Mouse (Mus musculus) embryonic facial prominence, embryonic 14.5 days (tissue): ENCODE results near the gene Cpa4. TPM values are rescaled to one million over a fixed set of nuclear protein-coding genes. Genes with fewer than 3 reads are reported as not detected.
A peak's percentile ranks its signal among the peaks of the same experiment; 100 is the strongest.

Experiments used
- ATAC-seq: fragments of 200-750 bp; cut with Nextera tagmentation; 2 replicates; pipeline ENCODE4 v1.8.0; 2017; ENCODE audit warnings: low read depth, moderate number of reproducible peaks, moderate TSS enrichment
- DNase-seq: peaks from one replicate; pipeline ENCODE4 v3.0.0-alpha.2; 2015; ENCODE audit warnings: low spot score
- H3K27ac ChIP-seq: fragments of 300-500 bp; sonication (generic); replicated peaks from 2 replicates; pipeline ENCODE4 v1.5.1; 2014; ENCODE audit warnings: low read depth, mild to moderate bottlenecking, low read length, moderate library complexity
- H3K27me3 ChIP-seq: fragments of 300-500 bp; sonication (generic); replicated peaks from 2 replicates; pipeline ENCODE4 v1.6.1; 2014; ENCODE audit warnings: low read length; ENCODE audit not compliant: control insufficient read depth, insufficient read depth
- H3K36me3 ChIP-seq: fragments of 300-500 bp; sonication (generic); 2 replicates; pipeline ENCODE4 v1.6.1; 2014; ENCODE audit warnings: low read length, mixed read lengths; ENCODE audit not compliant: control insufficient read depth, insufficient read depth
- H3K4me1 ChIP-seq: fragments of 300-500 bp; sonication (generic); 2 replicates; pipeline ENCODE4 v1.6.1; 2014; ENCODE audit warnings: antibody characterized with exemption, low read length; ENCODE audit not compliant: control insufficient read depth, insufficient read depth
- H3K4me2 ChIP-seq: fragments of 300-500 bp; sonication (generic); 2 replicates; pipeline ENCODE4 v1.6.1; 2014; ENCODE audit warnings: low read depth, mild to moderate bottlenecking, low read length, moderate library complexity, mixed read lengths
- H3K4me3 ChIP-seq: fragments of 300-500 bp; sonication (generic); 2 replicates; pipeline ENCODE4 v1.5.1; 2014; ENCODE audit warnings: low read depth, mild to moderate bottlenecking, low read length
- H3K9ac ChIP-seq: fragments of 300-500 bp; sonication (generic); 2 replicates; pipeline ENCODE4 v1.6.1; 2014; ENCODE audit warnings: low read depth, mild to moderate bottlenecking, low read length, moderate library complexity, mixed read lengths
- H3K9me3 ChIP-seq: fragments of 300-500 bp; sonication (generic); 2 replicates; pipeline ENCODE4 v1.6.1; 2016; ENCODE audit warnings: low read length; ENCODE audit not compliant: control insufficient read depth
- WGBS: fragments of 180-500 bp; shearing (Covaris S2); extraction: QIAGEN DNeasy Blood & Tissue Kit; methylation state at CpG from one replicate; pipeline ENCODE4 v1.1.7; 2014; 5-methylcytosine and 5-hydroxymethylcytosine counted together
- polyA plus RNA-seq: library from polyadenylated mRNA; unstranded; fragments of >200 nt; fragmentation: Nextera tagmentation; extraction: Ambion mirVana; gene quantifications from 2 replicates; pipeline ENCODE4 v1.2.1, GENCODE M21; 2014

Gene Cpa4
- polyA plus RNA-seq, 1 experiment from 2014 or later = 3.4 TPM

GRCm38 (mm10) chr6:30620994-30621393 lies 52.8 kb downstream of the Cpa4 start:
- DNase-seq (peak; percentile 79), ATAC-seq (peak; percentile 42; the same call in 1 of the 2 replicates)
- no peak overlapping the region for H3K9ac ChIP-seq
- H3K4me2 ChIP-seq = no peak overlapping the region
- 80% methylated on average over 6 of the region's 6 CpGs for WGBS
- H3K9me3 ChIP-seq = no peaks in the 10 kb centered on the region
- H3K4me1 ChIP-seq = peaks cover 29% of the 10 kb centered on the region
- H3K27me3 ChIP-seq = no peaks in the 10 kb centered on the region
- no peaks in the 10 kb centered on the region for H3K36me3 ChIP-seq
- peak overlapping the region; percentile 56; the same call in 1 of the 2 replicates for H3K27ac ChIP-seq
- no peak overlapping the region for H3K4me3 ChIP-seq

GRCm38 (mm10) chr6:30621986-30622389 lies 53.8 kb downstream of the Cpa4 start:
- DNase-seq (no peak), ATAC-seq (no peak)
- WGBS = 65% methylated on average over 4 of the region's 4 CpGs
- Histone ChIP-seq H3K27me3 (no peaks in the 10 kb centered on the region), H3K27ac (no peak overlapping the region), H3K4me3 (no peak overlapping the region), H3K9me3 (no peaks in the 10 kb centered on the region), H3K4me2 (no peak overlapping the region), H3K36me3 (no peaks in the 10 kb centered on the region), H3K4me1 (peaks cover 19% of the 10 kb centered on the region), H3K9ac (no peak overlapping the region)

- Histone ChIP-seq H3K4me2 (no peak overlapping the region), H3K4me3 (no peak overlapping the region), H3K36me3 (no peaks in the 10 kb centered on the region), H3K9me3 (no peaks in the 10 kb centered on the region), H3K27ac (no peak overlapping the region), H3K9ac (no peak overlapping the region), H3K4me1 (0 out of 2 replicates have a peak, but pooled peaks cover 9% of the 10 kb centered on the region), H3K27me3 (no peaks in the 10 kb centered on the region)
- ATAC-seq (no peak), DNase-seq (no peak)
- WGBS = 91% methylated on average over 9 of the region's 9 CpGs
Measured at GRCm38 (mm10) chr6:30624763-30625162, 56.6 kb downstream of the Cpa4 start.

GRCm38 (mm10) chr6:30628152-30628551 lies 60.0 kb downstream of the Cpa4 start:
- Histone ChIP-seq H3K4me2 (no peak overlapping the region), H3K9ac (no peak overlapping the region), H3K36me3 (no peaks in the 10 kb centered on the region), H3K27me3 (no peaks in the 10 kb centered on the region), H3K27ac (peak overlapping the region; percentile 42; the same call in 1 of the 2 replicates), H3K4me3 (no peak overlapping the region), H3K4me1 (0 out of 2 replicates have a peak, but pooled peaks cover 9% of the 10 kb centered on the region), H3K9me3 (no peaks in the 10 kb centered on the region)
- ATAC-seq (peak; percentile 89), DNase-seq (peak; percentile 90)
- WGBS = 34% methylated on average over 6 of the region's 6 CpGs

- 92% methylated on average over 1 of the region's 1 CpGs for WGBS
Measured at GRCm38 (mm10) chr6:30629989-30630388, 61.8 kb downstream of the Cpa4 start.

GRCm38 (mm10) chr6:30635361-30635862 lies 67.2 kb downstream of the Cpa4 start:
- Histone ChIP-seq H3K4me3 (no peak overlapping the region), H3K27me3 (no peaks in the 10 kb centered on the region), H3K36me3 (no peaks in the 10 kb centered on the region), H3K9me3 (no peaks in the 10 kb centered on the region), H3K4me2 (no peak overlapping the region), H3K9ac (peak overlapping the region; percentile 34; the same call in 1 of the 2 replicates), H3K27ac (peak overlapping the region; percentile 93), H3K4me1 (peaks cover 20% of the 10 kb centered on the region)
- DNase-seq (peak; percentile 49), ATAC-seq (no peak)
- 27% methylated on average over 8 of the region's 8 CpGs for WGBS

More at GRCm38 (mm10) chr6:30629989-30630388, 61.8 kb downstream of the Cpa4 start:
- Histone ChIP-seq H3K4me3 (no peak overlapping the region), H3K27me3 (no peaks in the 10 kb centered on the region), H3K9me3 (no peaks in the 10 kb centered on the region), H3K9ac (no peak overlapping the region), H3K36me3 (no peaks in the 10 kb centered on the region), H3K4me1 (0 out of 2 replicates have a peak, but pooled peaks cover 10% of the 10 kb centered on the region), H3K27ac (no peak overlapping the region), H3K4me2 (no peak overlapping the region)
- no peak for DNase-seq
- ATAC-seq = no peak

- Histone ChIP-seq H3K9ac (peak overlapping the region; percentile 38), H3K4me3 (no peak overlapping the region), H3K9me3 (no peaks in the 10 kb centered on the region), H3K36me3 (no peaks in the 10 kb centered on the region), H3K4me2 (no peak overlapping the region), H3K27ac (peak overlapping the region; percentile 93), H3K27me3 (no peaks in the 10 kb centered on the region), H3K4me1 (peaks cover 20% of the 10 kb centered on the region)
- WGBS = 18% methylated on average over 4 of the region's 4 CpGs
- ATAC-seq (peak; percentile 79), DNase-seq (peak; percentile 83)
Measured at GRCm38 (mm10) chr6:30636186-30636842, 68.1 kb downstream of the Cpa4 start.

- H3K4me2 ChIP-seq = no peak within 1 kb of the TSS
- H3K36me3 ChIP-seq = no peaks in the 10 kb centered on the region
- ATAC-seq (no peak), DNase-seq (no peak)
- no peaks in the 10 kb centered on the region for H3K27me3 ChIP-seq
- H3K9me3 ChIP-seq = no peaks in the 10 kb centered on the region
- WGBS = 90% methylated on average over 5 of the region's 5 CpGs
- no peak within 1 kb of the TSS; the same call in 1 of the 2 replicates for H3K27ac ChIP-seq
- H3K4me1 ChIP-seq = peaks cover 21% of the 10 kb centered on the region
- no peak within 1 kb of the TSS for H3K9ac ChIP-seq
- H3K4me3 ChIP-seq = no peak within 1 kb of the TSS
Measured at GRCm38 (mm10) chr6:30638674-30639268, 70.6 kb downstream of the Cpa4 start, which contains the start of gene Cpa1. Gene Cpa1, plus strand, starts transcription at chr6:30639218.
